11 mouse cellular contexts compared by ENCODE assay signal in genomic region chr12:35008340-35009137, GRCm38 (mm10). TPM values are rescaled to one million over a fixed set of nuclear protein-coding genes. Genes with fewer than 3 reads are reported as not detected.
DNase-seq lines count a peak whose midpoint lies in the region; ATAC-seq and TF ChIP-seq lines count a peak whose summit lies in the region.
"Had no signal": no experiment of that assay in that cellular context is flagged by ENCODE, and none has a peak within 500 bp of the region (broad histone marks: within the 10 kb centered on the region; RNA-seq: fewer than 3 reads in every experiment).

No protein-coding gene starts in this region.

- H3K9ac ChIP-seq in embryonic facial prominence, embryonic 14.5 days (ENCODE audit: low read depth, low read length): no peak overlapping the region
- H3K9ac ChIP-seq in hindbrain, embryonic 16.5 days (ENCODE audit: low read depth, low read length): no peak overlapping the region
- H3K9ac ChIP-seq in midbrain, embryonic 13.5 days (replicated peaks): no peak overlapping the region
- H3K9ac ChIP-seq in liver, postnatal 0 days (replicated peaks): no peak overlapping the region
- H3K9ac ChIP-seq: embryonic facial prominence, embryonic 13.5 days had no signal

- DNase-seq in brain, embryonic 14.5 days (ENCODE audit: low read depth): peak; percentile 97
- DNase-seq in embryonic facial prominence, embryonic 14.5 days (ENCODE audit: low spot score): peak; percentile 11
- DNase-seq in liver, postnatal 0 days: no peak
- DNase-seq in heart, postnatal 14 days: no peak
- no peak for DNase-seq in heart, postnatal 25 days (ENCODE audit: low spot score)
- DNase-seq in adrenal gland, adult 8-10 months: no peak
- DNase-seq: adrenal gland, adult 2 months had no signal

- ATAC-seq in embryonic facial prominence, embryonic 14.5 days (ENCODE audit: low read depth): no peak; the same call in 1 of the 2 replicates
- peak; percentile 90 for ATAC-seq in hindbrain, embryonic 16.5 days
- peak; percentile 95 for ATAC-seq in midbrain, embryonic 13.5 days
- ATAC-seq in liver, postnatal 0 days: no peak

- TF ChIP-seq POLR2A in brain, embryonic 14.5 days (IDR thresholded peaks at IDR 0.05; ENCODE audit: borderline replicate concordance, extremely low read depth, insufficient read depth, insufficient read length, poor library complexity, severe bottlenecking): no peak

- H3K9me3 ChIP-seq in embryonic facial prominence, embryonic 14.5 days (ENCODE audit: control insufficient read depth, low read length): no peaks in the 10 kb centered on the region
- no peaks in the 10 kb centered on the region for H3K9me3 ChIP-seq in hindbrain, embryonic 16.5 days (ENCODE audit: control insufficient read depth, low read length)
- H3K9me3 ChIP-seq in midbrain, embryonic 13.5 days: no peaks in the 10 kb centered on the region
- H3K9me3 ChIP-seq in liver, postnatal 0 days (ENCODE audit: low read length): no peaks in the 10 kb centered on the region
- H3K9me3 ChIP-seq: embryonic facial prominence, embryonic 13.5 days had no signal

- H3K4me1 ChIP-seq in embryonic facial prominence, embryonic 14.5 days (ENCODE audit: control insufficient read depth, insufficient read depth, low read length): no peaks in the 10 kb centered on the region
- H3K4me1 ChIP-seq in hindbrain, embryonic 16.5 days (ENCODE audit: control insufficient read depth, insufficient read depth, low read depth, low read length): peaks cover 8% of the 10 kb centered on the region
- H3K4me1 ChIP-seq in midbrain, embryonic 13.5 days (replicated peaks): peaks cover 13% of the 10 kb centered on the region
- no peaks in the 10 kb centered on the region for H3K4me1 ChIP-seq in liver, postnatal 0 days (ENCODE audit: insufficient read depth)

- intact Hi-C loops in heart, postnatal 14 days (cut with DNase I): no loop called here
- intact Hi-C loops in heart, postnatal 25 days (cut with DNase I): no loop called here

- no peak overlapping the region for H3K4me2 ChIP-seq in embryonic facial prominence, embryonic 14.5 days (ENCODE audit: low read depth, low read length)
- H3K4me2 ChIP-seq in hindbrain, embryonic 16.5 days (ENCODE audit: low read length): no peak overlapping the region; the same call in 1 of the 2 replicates
- peak overlapping the region; percentile 9; the same call in 1 of the 2 replicates for H3K4me2 ChIP-seq in midbrain, embryonic 13.5 days (replicated peaks)
- no peak overlapping the region for H3K4me2 ChIP-seq in liver, postnatal 0 days (ENCODE audit: low read depth, low read length)
- H3K4me2 ChIP-seq: embryonic facial prominence, embryonic 13.5 days had no signal

- H3K36me3 ChIP-seq in embryonic facial prominence, embryonic 14.5 days (ENCODE audit: control insufficient read depth, insufficient read depth, low read length): no peaks in the 10 kb centered on the region
- no peaks in the 10 kb centered on the region for H3K36me3 ChIP-seq in hindbrain, embryonic 16.5 days (ENCODE audit: control insufficient read depth, insufficient read depth, low read length)
- no peaks in the 10 kb centered on the region for H3K36me3 ChIP-seq in midbrain, embryonic 13.5 days
- H3K36me3 ChIP-seq in liver, postnatal 0 days (replicated peaks; ENCODE audit: insufficient read depth, low read length): no peaks in the 10 kb centered on the region
- H3K36me3 ChIP-seq: embryonic facial prominence, embryonic 13.5 days had no signal

- no peak for TF ChIP-seq EP300 in liver, postnatal 0 days (IDR thresholded peaks at IDR 0.05; ENCODE audit: low read depth)

- TF ChIP-seq CTCF in brain, embryonic 14.5 days (IDR thresholded peaks at IDR 0.05; ENCODE audit: borderline replicate concordance, extremely low read depth, insufficient read depth, insufficient read length): no peak
- TF ChIP-seq CTCF in liver, postnatal 0 days (IDR thresholded peaks at IDR 0.05; ENCODE audit: low read depth): no peak

- H3K27me3 ChIP-seq in embryonic facial prominence, embryonic 14.5 days (replicated peaks; ENCODE audit: control insufficient read depth, insufficient read depth, low read length): no peaks in the 10 kb centered on the region
- H3K27me3 ChIP-seq in hindbrain, embryonic 16.5 days (replicated peaks; ENCODE audit: control insufficient read depth, insufficient read depth, low read length): no peaks in the 10 kb centered on the region
- no peaks in the 10 kb centered on the region for H3K27me3 ChIP-seq in midbrain, embryonic 13.5 days
- H3K27me3 ChIP-seq in liver, postnatal 0 days (ENCODE audit: insufficient read depth, low read length): no peaks in the 10 kb centered on the region
- H3K27me3 ChIP-seq: embryonic facial prominence, embryonic 13.5 days had no signal

- no peak overlapping the region for H3K4me3 ChIP-seq in embryonic facial prominence, embryonic 14.5 days (ENCODE audit: low read depth, low read length)
- no peak overlapping the region for H3K4me3 ChIP-seq in hindbrain, embryonic 16.5 days (ENCODE audit: low read length)
- no peak overlapping the region for H3K4me3 ChIP-seq in midbrain, embryonic 13.5 days (replicated peaks)
- no peak overlapping the region for H3K4me3 ChIP-seq in liver, postnatal 0 days (ENCODE audit: low read depth, low read length)
- H3K4me3 ChIP-seq: embryonic facial prominence, embryonic 13.5 days had no signal

- WGBS in embryonic facial prominence, embryonic 14.5 days: 59% methylated on average over 11 of the region's 11 CpGs
- 32% methylated on average over 11 of the region's 11 CpGs for WGBS in hindbrain, embryonic 16.5 days
- WGBS in midbrain, embryonic 13.5 days: 24% methylated on average over 11 of the region's 11 CpGs
- WGBS in liver, postnatal 0 days (ENCODE audit: insufficient replicate concordance): 75% methylated on average over 11 of the region's 11 CpGs

- no peak overlapping the region for H3K27ac ChIP-seq in embryonic facial prominence, embryonic 14.5 days (replicated peaks; ENCODE audit: low read depth, low read length)
- H3K27ac ChIP-seq in hindbrain, embryonic 16.5 days (ENCODE audit: low read depth, low read length): peak overlapping the region; percentile 34
- 0 out of 2 replicates have a peak overlapping the region, but pooled peaks have one; percentile 25 for H3K27ac ChIP-seq in midbrain, embryonic 13.5 days
- no peak overlapping the region for H3K27ac ChIP-seq in liver, postnatal 0 days (ENCODE audit: low read depth)
- H3K27ac ChIP-seq: embryonic facial prominence, embryonic 13.5 days had no signal

RNA-seq across cellular contexts. Expression of gene Prps1l1, which starts 24.0 kb away (rescaled TPM):
- polyA plus RNA-seq in brain, embryonic 14.5 days (2012; rRNA removed): not detected in 2 replicates
- polyA plus RNA-seq in embryonic facial prominence, embryonic 14.5 days (2014; fragmentation: Nextera tagmentation; extraction: Ambion mirVana): not detected in 2 replicates
- polyA plus RNA-seq in hindbrain, embryonic 16.5 days (2015; fragmentation: Nextera tagmentation; extraction: Ambion mirVana): not detected in 2 replicates
- 0.09 TPM in 1 of 2 replicates, not detected in the other for polyA plus RNA-seq in midbrain, embryonic 13.5 days (2015; fragmentation: Nextera tagmentation; extraction: Ambion mirVana)
- not detected in 2 replicates for polyA plus RNA-seq in liver, postnatal 0 days (2015; fragmentation: Nextera tagmentation; extraction: Ambion mirVana)
- not detected for total RNA-seq in heart, postnatal 14 days (2021)
- not detected for total RNA-seq in heart, postnatal 25 days (2021)
- not detected for total RNA-seq in adrenal gland, adult 8-10 months (2022)
- total RNA-seq: adrenal gland, adult 2 months; liver, adult 2 months had no signal
- polyA plus RNA-seq: adrenal gland, adult 2 months; embryonic facial prominence, embryonic 13.5 days; liver, adult 2 months had no signal

RNA-seq across cellular contexts. Expression of gene Snx13, which starts 38.4 kb away (rescaled TPM):
- polyA plus RNA-seq in brain, embryonic 14.5 days (2012; rRNA removed): 10.8 and 13.3 TPM in 2 replicates
- polyA plus RNA-seq in embryonic facial prominence, embryonic 14.5 days (2014; fragmentation: Nextera tagmentation; extraction: Ambion mirVana): 29.0 and 32.1 TPM in 2 replicates
- 28.8 and 30.7 TPM in 2 replicates for polyA plus RNA-seq in hindbrain, embryonic 16.5 days (2015; fragmentation: Nextera tagmentation; extraction: Ambion mirVana)
- polyA plus RNA-seq in midbrain, embryonic 13.5 days (2015; fragmentation: Nextera tagmentation; extraction: Ambion mirVana): 23.3 and 23.8 TPM in 2 replicates
- 10.4 and 10.6 TPM in 2 replicates for polyA plus RNA-seq in liver, postnatal 0 days (2015; fragmentation: Nextera tagmentation; extraction: Ambion mirVana)
- 10 to 100 TPM; 60.4 to 64.3 TPM for total RNA-seq in heart, postnatal 14 days (2021)
- 10 to 100 TPM; 57.3 to 61.4 TPM for total RNA-seq in heart, postnatal 25 days (2021)
- total RNA-seq in adrenal gland, adult 8-10 months (2022): 10 to 100 TPM; 34.7 to 48.5 (median 43.9) TPM

Comparison
In these comparisons a context has a peak if more than half of its experiments do, and no peak if none do; other contexts are left out.
1. DNase-seq: peak in brain, embryonic 14.5 days (single experiment) and embryonic facial prominence, embryonic 14.5 days (single experiment); none in liver, postnatal 0 days (single experiment), heart, postnatal 14 days (0 of 2), heart, postnatal 25 days (single experiment) and adrenal gland, adult 8-10 months (single experiment).
2. ATAC-seq: peak in hindbrain, embryonic 16.5 days (single experiment) and midbrain, embryonic 13.5 days (single experiment); none in embryonic facial prominence, embryonic 14.5 days (single experiment) and liver, postnatal 0 days (single experiment).
3. H3K27ac ChIP-seq: peak in hindbrain, embryonic 16.5 days (single experiment) and midbrain, embryonic 13.5 days (single experiment); none in embryonic facial prominence, embryonic 14.5 days (single experiment) and liver, postnatal 0 days (single experiment).